Mouse (Mus musculus): Measurements from ENCODE around the gene Rnf157. TPM values are rescaled to one million over a fixed set of nuclear protein-coding genes. Genes with fewer than 3 reads are reported as not detected.
"Not testable (repeated sequence)": the region's sequence is repeated elsewhere in the genome, so short reads cannot be mapped to it uniquely, and the experiment has no call there.

Gene Rnf157
- polyA plus RNA-seq, 1 experiment: 23.2 TPM

- H3K27ac ChIP-seq (ENCODE audit: insufficient read depth, low read length): no peak overlapping the region
- TF ChIP-seq CTCF (IDR thresholded peaks at IDR 0.05; ENCODE audit: borderline replicate concordance, insufficient read depth, low read length): no peak
- TF ChIP-seq POLR2A (IDR thresholded peaks at IDR 0.05; ENCODE audit: low read depth, low read length): no peak
- H3K4me1 ChIP-seq (ENCODE audit: control insufficient read depth, insufficient read depth, low read length): 0 out of 2 replicates have a peak, but pooled peaks cover 2% of the 10 kb centered on the region
- no peak overlapping the region for H3K4me3 ChIP-seq (ENCODE audit: insufficient read depth, low read length)
These were observed 17.2 kb upstream of the Rnf157 start for GRCm38 (mm10) chr11:116429862-116430613.

GRCm38 (mm10) chr11:116428872-116429859 lies 16.3 kb upstream of the Rnf157 start:
- TF ChIP-seq POLR2A (IDR thresholded peaks at IDR 0.05; ENCODE audit: low read depth, low read length) (no peak), CTCF (IDR thresholded peaks at IDR 0.05; ENCODE audit: borderline replicate concordance, insufficient read depth, low read length) (no peak)
- 0 out of 2 replicates have a peak, but pooled peaks cover 2% of the 10 kb centered on the region for H3K4me1 ChIP-seq (ENCODE audit: control insufficient read depth, insufficient read depth, low read length)
- H3K27ac ChIP-seq (ENCODE audit: insufficient read depth, low read length): no peak overlapping the region
- no peak overlapping the region for H3K4me3 ChIP-seq (ENCODE audit: insufficient read depth, low read length)

GRCm38 (mm10) chr11:116426852-116427575 lies 14.2 kb upstream of the Rnf157 start:
- no peak overlapping the region for H3K27ac ChIP-seq (ENCODE audit: insufficient read depth, low read length)
- H3K4me3 ChIP-seq (ENCODE audit: insufficient read depth, low read length): no peak overlapping the region
- TF ChIP-seq CTCF (IDR thresholded peaks at IDR 0.05; ENCODE audit: borderline replicate concordance, insufficient read depth, low read length) (no peak), POLR2A (IDR thresholded peaks at IDR 0.05; ENCODE audit: low read depth, low read length) (no peak)
- no peaks in the 10 kb centered on the region for H3K4me1 ChIP-seq (ENCODE audit: control insufficient read depth, insufficient read depth, low read length)

- H3K27ac ChIP-seq (ENCODE audit: insufficient read depth, low read length); H3K4me3 ChIP-seq (ENCODE audit: insufficient read depth, low read length); H3K4me1 ChIP-seq (ENCODE audit: control insufficient read depth, insufficient read depth, low read length): not testable (repeated sequence)
These were observed 13.5 kb upstream of the Rnf157 start for GRCm38 (mm10) chr11:116426328-116426727.

GRCm38 (mm10) chr11:116424621-116425407 lies 12.0 kb upstream of the Rnf157 start:
- H3K4me1 ChIP-seq (ENCODE audit: control insufficient read depth, insufficient read depth, low read length): no peaks in the 10 kb centered on the region
- TF ChIP-seq CTCF (IDR thresholded peaks at IDR 0.05; ENCODE audit: borderline replicate concordance, insufficient read depth, low read length) (no peak), POLR2A (IDR thresholded peaks at IDR 0.05; ENCODE audit: low read depth, low read length) (no peak)
- no peak overlapping the region for H3K4me3 ChIP-seq (ENCODE audit: insufficient read depth, low read length)
- no peak overlapping the region for H3K27ac ChIP-seq (ENCODE audit: insufficient read depth, low read length)

GRCm38 (mm10) chr11:116423782-116424620 lies 11.2 kb upstream of the Rnf157 start:
- Histone ChIP-seq H3K4me3 (ENCODE audit: insufficient read depth, low read length) (no peak overlapping the region), H3K27ac (ENCODE audit: insufficient read depth, low read length) (no peak overlapping the region), H3K4me1 (ENCODE audit: control insufficient read depth, insufficient read depth, low read length) (no peaks in the 10 kb centered on the region)
- TF ChIP-seq CTCF (IDR thresholded peaks at IDR 0.05; ENCODE audit: borderline replicate concordance, insufficient read depth, low read length) (no peak), POLR2A (IDR thresholded peaks at IDR 0.05; ENCODE audit: low read depth, low read length) (no peak)

- no peak overlapping the region for H3K4me3 ChIP-seq (ENCODE audit: insufficient read depth, low read length)
- TF ChIP-seq POLR2A (IDR thresholded peaks at IDR 0.05; ENCODE audit: low read depth, low read length): no peak
- no peak for TF ChIP-seq CTCF (IDR thresholded peaks at IDR 0.05; ENCODE audit: borderline replicate concordance, insufficient read depth, low read length)
These were observed 10.4 kb upstream of the Rnf157 start for GRCm38 (mm10) chr11:116423214-116423613.

GRCm38 (mm10) chr11:116422562-116422961 lies 9.7 kb upstream of the Rnf157 start:
- H3K4me1 ChIP-seq (ENCODE audit: control insufficient read depth, insufficient read depth, low read length): peaks cover 8% of the 10 kb centered on the region; the same call in 1 of the 2 replicates
- TF ChIP-seq CTCF (IDR thresholded peaks at IDR 0.05; ENCODE audit: borderline replicate concordance, insufficient read depth, low read length): no peak
- TF ChIP-seq POLR2A (IDR thresholded peaks at IDR 0.05; ENCODE audit: low read depth, low read length): no peak
- H3K27ac ChIP-seq (ENCODE audit: insufficient read depth, low read length): no peak overlapping the region
- no peak overlapping the region for H3K4me3 ChIP-seq (ENCODE audit: insufficient read depth, low read length)

More at GRCm38 (mm10) chr11:116423214-116423613, 10.4 kb upstream of the Rnf157 start:
- Histone ChIP-seq H3K4me1 (ENCODE audit: control insufficient read depth, insufficient read depth, low read length) (peaks cover 3% of the 10 kb centered on the region; the same call in 1 of the 2 replicates), H3K27ac (ENCODE audit: insufficient read depth, low read length) (no peak overlapping the region)
